Mouse (Mus musculus): ENCODE results near the gene Myof.

GRCm38 (mm10) chr19:37861171-37861570 is 182.2 kb downstream of the Myof start:
- no peak for TF ChIP-seq POLR2A (IDR thresholded peaks at IDR 0.05; ENCODE audit: low read depth, low read length)
- no peak for TF ChIP-seq CTCF (IDR thresholded peaks at IDR 0.05; ENCODE audit: borderline replicate concordance, insufficient read depth, low read length)

Measured in embryonic fibroblast, embryonic 13.5 days (primary cell).